Mouse (Mus musculus) heart, adult 8-10 months (tissue): ENCODE data around the gene Mtmr3. TPM values are rescaled to one million over a fixed set of nuclear protein-coding genes. Genes with fewer than 3 reads are reported as not detected.

Experiments used
- DNase-seq: peaks from one replicate; pipeline ENCODE4 v3.0.0; 2022; ENCODE audit warnings: low spot score
- total RNA-seq, 4 experiments: library from RNA; stranded (reverse); gene quantifications; 2 replicates each; pipeline ENCODE4 v1.2.4; 2022

Gene Mtmr3
- total RNA-seq = 10 to 100 TPM; 46.6 to 51.9 (median 49.2) TPM

- peak; percentile 91 for DNase-seq
Measured at GRCm38 (mm10) chr11:4594608-4595500, at the start of gene Mtmr3. Gene Mtmr3, minus strand, starts transcription at chr11:4594863.

- no peak for DNase-seq
Measured at GRCm38 (mm10) chr11:4643722-4644121, 49.1 kb upstream of the Mtmr3 start.

GRCm38 (mm10) chr11:4641185-4641584, 46.5 kb upstream of the Mtmr3 start:
- no peak for DNase-seq

GRCm38 (mm10) chr11:4638261-4638660, 43.6 kb upstream of the Mtmr3 start:
- DNase-seq = no peak

GRCm38 (mm10) chr11:4637534-4638234, 43.0 kb upstream of the Mtmr3 start, which contains the start of gene Ascc2:
Gene Ascc2, plus strand, starts transcription at chr11:4637747.
- DNase-seq = peak; percentile 97

GRCm38 (mm10) chr11:4636782-4637342, 42.2 kb upstream of the Mtmr3 start:
- DNase-seq = no peak

- no peak for DNase-seq
Measured at GRCm38 (mm10) chr11:4634395-4634794, 39.7 kb upstream of the Mtmr3 start.

GRCm38 (mm10) chr11:4633420-4633819, 38.8 kb upstream of the Mtmr3 start:
- DNase-seq = no peak

- no peak for DNase-seq
Measured at GRCm38 (mm10) chr11:4629861-4630280, 35.2 kb upstream of the Mtmr3 start.

GRCm38 (mm10) chr11:4627636-4628035, 33.0 kb upstream of the Mtmr3 start:
- no peak for DNase-seq

GRCm38 (mm10) chr11:4625931-4626330, 31.3 kb upstream of the Mtmr3 start:
- no peak for DNase-seq

- no peak for DNase-seq
Measured at GRCm38 (mm10) chr11:4622997-4623396, 28.3 kb upstream of the Mtmr3 start.

- no peak for DNase-seq
Measured at GRCm38 (mm10) chr11:4622442-4622986, 27.9 kb upstream of the Mtmr3 start.

- DNase-seq = no peak
Measured at GRCm38 (mm10) chr11:4621866-4622265, 27.2 kb upstream of the Mtmr3 start.

GRCm38 (mm10) chr11:4620501-4621108, 25.9 kb upstream of the Mtmr3 start:
- peak; percentile 74 for DNase-seq

GRCm38 (mm10) chr11:4620017-4620485, 25.4 kb upstream of the Mtmr3 start, which contains the start of gene Gm11032:
Gene Gm11032, plus strand, starts transcription at chr11:4620067.
- DNase-seq = no peak

GRCm38 (mm10) chr11:4611904-4612303, 17.2 kb upstream of the Mtmr3 start:
- no peak for DNase-seq

- DNase-seq = peak; percentile 62
Measured at GRCm38 (mm10) chr11:4606541-4606940, 11.9 kb upstream of the Mtmr3 start.

GRCm38 (mm10) chr11:4605414-4605813, 10.8 kb upstream of the Mtmr3 start:
- DNase-seq = peak; percentile 49

GRCm38 (mm10) chr11:4604441-4604840, 9.8 kb upstream of the Mtmr3 start:
- DNase-seq = no peak

GRCm38 (mm10) chr11:4602691-4603441, 8.2 kb upstream of the Mtmr3 start:
- DNase-seq = peak; percentile 46
